Mouse (Mus musculus) cerebellum, adult 2 months (tissue): ENCODE results near the gene A430089I19Rik. TPM values are rescaled to one million over a fixed set of nuclear protein-coding genes. Genes with fewer than 3 reads are reported as not detected.
"Not testable (repeated sequence)": the region's sequence is repeated elsewhere in the genome, so short reads cannot be mapped to it uniquely, and the experiment has no call there.

ENCODE experiments used
- DNase-seq, 2 experiments: peaks; one replicate each; pipeline ENCODE4 v3.0.0; 2021
- H3K27ac ChIP-seq: fragments of 200-500 bp; 2 replicates; pipeline ENCODE4 v1.5.1; 2012; ENCODE audit warnings: low read length, control low read depth, inconsistent platforms; ENCODE audit not compliant: insufficient read depth
- H3K27me3 ChIP-seq: fragments of 200-500 bp; 2 replicates; pipeline ENCODE4 v1.6.1; 2012; ENCODE audit warnings: inconsistent platforms, mild to moderate bottlenecking, low read length, moderate library complexity; ENCODE audit not compliant: control insufficient read depth, insufficient read depth
- H3K4me1 ChIP-seq: fragments of 200-500 bp; 2 replicates; pipeline ENCODE4 v1.6.1; 2011; ENCODE audit warnings: low read length; ENCODE audit not compliant: control insufficient read depth, insufficient read depth
- H3K4me3 ChIP-seq: fragments of 200-500 bp; replicated peaks from 2 replicates; pipeline ENCODE3; 2011; ENCODE audit warnings: mild to moderate bottlenecking, low read depth, low read length, control low read depth; ENCODE audit not compliant: insufficient read depth
- WGBS: fragments of 180-500 bp; shearing (Covaris S2); methylation state at CpG from one replicate; pipeline ENCODE4 v1.1.7; 2018; 5-methylcytosine and 5-hydroxymethylcytosine counted together
- polyA plus RNA-seq: library from polyadenylated mRNA; depleted of rRNA; stranded (reverse); fragments of >200 nt; gene quantifications from 2 replicates; pipeline ENCODE4 v1.2.3, GENCODE M21; 2012; rRNA removed

A430089I19Rik gene
- polyA plus RNA-seq = not detected in 2 replicates

- not testable (repeated sequence) for H3K4me1 ChIP-seq, H3K27me3 ChIP-seq, DNase-seq, H3K27ac ChIP-seq, H3K4me3 ChIP-seq
- 91% methylated on average over 1 of the region's 1 CpGs for WGBS
Observed at GRCm38 (mm10) chr5:94306696-94307095, at the start of gene A430089I19Rik. TSS of gene A430089I19Rik (minus strand) at chr5:94306796.

GRCm38 (mm10) chr5:94339449-94339848 is 32.9 kb upstream of the A430089I19Rik start, which contains the start of gene AA792892:
TSS of gene AA792892 (plus strand) at chr5:94339749.
- DNase-seq, H3K4me1 ChIP-seq, H3K4me3 ChIP-seq, H3K27ac ChIP-seq, H3K27me3 ChIP-seq: not testable (repeated sequence)
- WGBS = no CpG with 5 or more reads among the region's 2 CpGs

GRCm38 (mm10) chr5:94314135-94314534 is 7.5 kb upstream of the A430089I19Rik start, which contains the start of gene Gm6502:
TSS of gene Gm6502 (plus strand) at chr5:94314435.
- no CpG with 5 or more reads among the region's 2 CpGs for WGBS
- not testable (repeated sequence) for H3K4me3 ChIP-seq, H3K27me3 ChIP-seq, DNase-seq, H3K4me1 ChIP-seq, H3K27ac ChIP-seq

Other genes with a start within 250 kb of the A430089I19Rik start
- not detected in 2 replicates for gene BC061212, start 236.3 kb downstream of the A430089I19Rik start, polyA plus RNA-seq
- gene Gm6351, start 230.4 kb downstream of the A430089I19Rik start, polyA plus RNA-seq = not detected in 2 replicates
- gene Gm3106, start 88.8 kb downstream of the A430089I19Rik start, polyA plus RNA-seq = not detected in 2 replicates
- not detected in 2 replicates for gene Gm6502, start 7.6 kb upstream of the A430089I19Rik start, polyA plus RNA-seq
- gene AA792892, start 33.0 kb upstream of the A430089I19Rik start, polyA plus RNA-seq = not detected in 2 replicates
- not detected in 2 replicates for gene Gm7682, start 139.0 kb upstream of the A430089I19Rik start, polyA plus RNA-seq
- gene Gm3139, start 219.5 kb upstream of the A430089I19Rik start, polyA plus RNA-seq = not detected in 2 replicates